Mouse (Mus musculus) ZHBTc4 (cell line): ENCODE measurements around the gene Atxn1.

ENCODE experiments used
- DNase-seq: peaks from one replicate; pipeline ENCODE4 v3.0.0-alpha.2; 2011; ENCODE audit warnings: low read depth, low spot score

The Atxn1 gene

GRCm38 (mm10) chr13:45528787-45529186, 436.0 kb downstream of the Atxn1 start:
- no peak for DNase-seq

GRCm38 (mm10) chr13:45527232-45527964, 437.4 kb downstream of the Atxn1 start:
- DNase-seq, result no peak

GRCm38 (mm10) chr13:45526230-45526629, 438.6 kb downstream of the Atxn1 start:
- no peak for DNase-seq

- DNase-seq, result no peak
These were observed 439.9 kb downstream of the Atxn1 start for GRCm38 (mm10) chr13:45524791-45525435.

- DNase-seq, result no peak
These were observed 440.5 kb downstream of the Atxn1 start for GRCm38 (mm10) chr13:45524305-45524704.

- peak; percentile 83 for DNase-seq
These were observed 448.1 kb downstream of the Atxn1 start for GRCm38 (mm10) chr13:45516501-45517393.

GRCm38 (mm10) chr13:45514832-45515422, 449.9 kb downstream of the Atxn1 start:
- DNase-seq, result no peak

- no peak for DNase-seq
These were observed 450.7 kb downstream of the Atxn1 start for GRCm38 (mm10) chr13:45514115-45514514.

GRCm38 (mm10) chr13:45513009-45513984, 451.5 kb downstream of the Atxn1 start:
- no peak for DNase-seq

GRCm38 (mm10) chr13:45512531-45512930, 452.3 kb downstream of the Atxn1 start:
- DNase-seq, result peak; percentile 14

GRCm38 (mm10) chr13:45511706-45512435, 452.9 kb downstream of the Atxn1 start:
- no peak for DNase-seq

- no peak for DNase-seq
These were observed 455.4 kb downstream of the Atxn1 start for GRCm38 (mm10) chr13:45509366-45509765.

GRCm38 (mm10) chr13:45508495-45508894, 456.3 kb downstream of the Atxn1 start:
- DNase-seq, result peak; percentile 38

GRCm38 (mm10) chr13:45507274-45508229, 457.3 kb downstream of the Atxn1 start, which contains the start of gene Gmpr:
Gene Gmpr, plus strand, starts transcription at chr13:45507444.
- DNase-seq, result peak; percentile 90

- DNase-seq, result no peak
These were observed 459.3 kb downstream of the Atxn1 start for GRCm38 (mm10) chr13:45505546-45505945.

GRCm38 (mm10) chr13:45502791-45503190, 462.0 kb downstream of the Atxn1 start:
- DNase-seq, result no peak

- no peak for DNase-seq
These were observed 464.9 kb downstream of the Atxn1 start for GRCm38 (mm10) chr13:45499906-45500305.
